Mouse (Mus musculus): ENCODE measurements around the gene 1700010B08Rik. TPM values are rescaled to one million over a fixed set of nuclear protein-coding genes. Genes with fewer than 3 reads are reported as not detected.

The 1700010B08Rik gene
- polyA plus RNA-seq, 1 experiment from 2014 or later = not detected

- 74% methylated on average over 14 of the region's 15 CpGs for WGBS
- no peak overlapping the region for H3K27ac ChIP-seq (replicated peaks)
- no peak for ATAC-seq (ENCODE audit: low FRiP score, low read depth)
Observed at GRCm38 (mm10) chr2:173724940-173725807, 6.0 kb downstream of the 1700010B08Rik start.

DNA sequence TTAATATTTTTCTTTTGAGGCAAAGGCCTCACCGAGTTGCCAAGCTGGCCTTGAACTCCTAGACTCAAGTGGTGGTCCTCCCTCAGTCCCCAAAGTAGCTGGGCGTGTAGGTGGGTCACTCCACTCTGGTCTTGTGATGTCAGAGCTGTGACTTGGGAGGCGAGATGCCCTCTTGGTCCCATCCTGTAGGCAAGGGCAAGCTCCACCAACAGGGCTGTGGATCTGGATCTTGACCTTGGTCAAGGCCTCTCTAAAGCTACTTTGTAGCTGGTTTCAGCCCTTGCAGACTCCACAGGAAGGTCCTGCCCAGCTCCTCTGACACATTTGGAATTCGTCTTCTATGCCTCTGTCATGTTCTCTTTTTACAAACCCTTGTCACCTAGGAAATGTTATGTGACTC, 6.6 kb downstream of the 1700010B08Rik start:
- no peak for ATAC-seq (ENCODE audit: low FRiP score, low read depth)
- Histone ChIP-seq H3K4me2 (replicated peaks) (no peak overlapping the region), H3K36me3 (no peaks in the 10 kb centered on the region), H3K27ac (replicated peaks) (no peak overlapping the region), H3K9ac (replicated peaks) (no peak overlapping the region), H3K4me1 (peaks cover 11% of the 10 kb centered on the region), H3K9me3 (no peaks in the 10 kb centered on the region), H3K4me3 (no peak overlapping the region), H3K27me3 (no peaks in the 10 kb centered on the region)
- WGBS = 88% methylated on average over 4 of the region's 4 CpGs

More at GRCm38 (mm10) chr2:173724940-173725807, 6.0 kb downstream of the 1700010B08Rik start:
- H3K4me2 ChIP-seq (replicated peaks) = no peak overlapping the region
- no peak overlapping the region for H3K9ac ChIP-seq (replicated peaks)
- H3K27me3 ChIP-seq = no peaks in the 10 kb centered on the region
- no peaks in the 10 kb centered on the region for H3K9me3 ChIP-seq
- peaks cover 4% of the 10 kb centered on the region for H3K4me1 ChIP-seq
- no peak overlapping the region for H3K4me3 ChIP-seq
- H3K36me3 ChIP-seq = no peaks in the 10 kb centered on the region

- Histone ChIP-seq H3K4me2 (replicated peaks) (peak overlapping the region; percentile 19), H3K27me3 (peaks cover 5% of the 10 kb centered on the region; the same call in 1 of the 2 replicates), H3K4me3 (no peak overlapping the region), H3K36me3 (no peaks in the 10 kb centered on the region), H3K4me1 (peaks cover 17% of the 10 kb centered on the region), H3K9me3 (no peaks in the 10 kb centered on the region), H3K9ac (replicated peaks) (no peak overlapping the region), H3K27ac (replicated peaks) (peak overlapping the region; percentile 46)
- peak; percentile 83 for ATAC-seq (ENCODE audit: low FRiP score, low read depth)
- 3% methylated on average over 9 of the region's 9 CpGs for WGBS
Observed at GRCm38 (mm10) chr2:173730444-173730966, 11.3 kb downstream of the 1700010B08Rik start.

GRCm38 (mm10) chr2:173734426-173734825, 15.2 kb downstream of the 1700010B08Rik start:
- 67% methylated on average over 2 of the region's 2 CpGs for WGBS
- no peak overlapping the region for H3K4me2 ChIP-seq (replicated peaks)
- peaks cover 34% of the 10 kb centered on the region for H3K4me1 ChIP-seq
- no peak overlapping the region for H3K9ac ChIP-seq (replicated peaks)
- H3K4me3 ChIP-seq = no peak overlapping the region
- no peak for ATAC-seq (ENCODE audit: low FRiP score, low read depth)
- peaks cover 5% of the 10 kb centered on the region; the same call in 1 of the 2 replicates for H3K27me3 ChIP-seq
- H3K27ac ChIP-seq (replicated peaks) = no peak overlapping the region
- H3K9me3 ChIP-seq = no peaks in the 10 kb centered on the region
- peaks cover 3% of the 10 kb centered on the region; the same call in 1 of the 2 replicates for H3K36me3 ChIP-seq

DNA sequence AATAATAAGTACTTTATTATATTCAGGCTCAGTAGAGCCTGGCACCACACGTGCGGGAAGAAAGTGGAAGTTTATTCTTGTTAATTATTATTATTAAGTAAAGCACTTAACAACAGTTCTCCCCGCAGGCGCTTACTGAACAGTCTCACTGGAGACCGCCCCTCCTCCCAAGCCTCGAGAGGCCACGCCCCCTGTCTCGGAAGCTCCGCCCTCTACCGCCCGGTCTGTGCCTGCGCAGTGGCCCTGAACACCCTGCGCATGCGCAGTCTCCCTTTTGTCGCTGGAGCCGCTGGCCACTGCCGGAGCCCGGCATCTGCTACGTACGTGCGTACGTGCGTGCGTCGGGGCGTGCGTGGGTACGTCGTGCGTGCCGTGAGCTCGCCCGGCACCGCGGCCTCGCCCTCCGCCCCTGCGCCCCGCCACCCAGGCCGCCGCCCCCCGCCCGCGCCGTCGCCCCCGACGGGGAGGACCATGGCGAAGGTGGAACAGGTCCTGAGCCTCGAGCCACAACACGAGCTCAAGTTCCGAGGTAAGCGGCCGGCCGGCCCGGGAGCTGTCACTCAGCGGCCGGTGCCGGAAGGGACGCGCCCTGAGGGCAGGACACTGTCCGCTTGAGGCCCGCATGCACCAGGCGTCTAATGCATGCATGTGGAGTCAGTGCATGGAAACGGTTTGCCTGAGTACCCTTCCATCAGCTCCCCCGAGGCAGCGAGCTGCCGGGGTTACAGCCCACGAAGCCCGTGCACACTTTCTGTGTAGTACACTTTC, 18.2 kb downstream of the 1700010B08Rik start, which contains the start of gene Vapb:
Gene Vapb (plus strand): TSS at position 290 of the 768 bp plus-strand sequence.
- Histone ChIP-seq H3K4me3 (peak within 1 kb of the TSS; percentile 75), H3K4me2 (replicated peaks) (peak within 1 kb of the TSS; percentile 69), H3K9me3 (no peaks in the 10 kb centered on the region), H3K36me3 (peaks cover 3% of the 10 kb centered on the region; the same call in 1 of the 2 replicates), H3K27ac (replicated peaks) (peak within 1 kb of the TSS; percentile 69), H3K27me3 (peaks cover 3% of the 10 kb centered on the region; the same call in 1 of the 2 replicates), H3K4me1 (peaks cover 17% of the 10 kb centered on the region), H3K9ac (replicated peaks) (peak within 1 kb of the TSS; percentile 76)
- ATAC-seq (ENCODE audit: low FRiP score, low read depth) = peak; percentile 97
- WGBS = 1% methylated on average over 70 of the region's 70 CpGs

GRCm38 (mm10) chr2:173738232-173738631, 19.0 kb downstream of the 1700010B08Rik start:
- peaks cover 17% of the 10 kb centered on the region for H3K4me1 ChIP-seq
- no peaks in the 10 kb centered on the region for H3K9me3 ChIP-seq
- 87% methylated on average over 9 of the region's 9 CpGs for WGBS
- no peak for ATAC-seq (ENCODE audit: low FRiP score, low read depth)
- H3K4me2 ChIP-seq (replicated peaks) = peak overlapping the region; percentile 69
- H3K27ac ChIP-seq (replicated peaks) = no peak overlapping the region
- H3K9ac ChIP-seq (replicated peaks) = peak overlapping the region; percentile 76
- H3K36me3 ChIP-seq = peaks cover 3% of the 10 kb centered on the region; the same call in 1 of the 2 replicates
- peak overlapping the region; percentile 75 for H3K4me3 ChIP-seq
- H3K27me3 ChIP-seq = no peaks in the 10 kb centered on the region

- Histone ChIP-seq H3K27me3 (no peaks in the 10 kb centered on the region), H3K4me2 (replicated peaks) (peak overlapping the region; percentile 14), H3K9ac (replicated peaks) (no peak overlapping the region), H3K4me3 (no peak overlapping the region), H3K36me3 (peaks cover 3% of the 10 kb centered on the region; the same call in 1 of the 2 replicates), H3K27ac (replicated peaks) (no peak overlapping the region), H3K4me1 (peaks cover 17% of the 10 kb centered on the region), H3K9me3 (no peaks in the 10 kb centered on the region)
- no peak for ATAC-seq (ENCODE audit: low FRiP score, low read depth)
- 92% methylated on average over 7 of the region's 7 CpGs for WGBS
Observed at GRCm38 (mm10) chr2:173739107-173739506, 19.9 kb downstream of the 1700010B08Rik start.

DNA sequence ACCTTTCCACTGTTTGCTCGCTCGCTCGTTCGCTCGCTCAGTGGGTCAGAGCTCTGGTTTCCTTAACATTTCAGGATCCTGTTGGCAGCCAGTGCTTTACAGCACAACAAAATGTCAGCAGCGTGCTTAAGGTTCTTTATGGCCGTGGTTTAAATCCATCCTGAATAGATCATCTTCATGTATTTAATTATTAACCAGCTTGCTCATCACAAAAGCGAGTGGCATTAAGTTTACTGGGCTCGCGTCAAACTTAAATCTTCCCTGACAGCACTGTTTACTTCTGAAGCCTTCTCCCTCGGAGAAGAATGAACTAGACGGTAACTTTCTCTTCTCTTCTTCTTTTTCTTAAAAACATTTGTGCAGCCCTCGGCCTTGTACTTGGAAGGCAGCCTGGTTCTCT, 22.9 kb downstream of the 1700010B08Rik start:
- Histone ChIP-seq H3K4me1 (peaks cover 17% of the 10 kb centered on the region), H3K4me3 (no peak overlapping the region), H3K36me3 (peaks cover 3% of the 10 kb centered on the region; the same call in 1 of the 2 replicates), H3K4me2 (replicated peaks) (no peak overlapping the region), H3K27ac (replicated peaks) (no peak overlapping the region), H3K9me3 (0 out of 2 replicates have a peak, but pooled peaks cover 4% of the 10 kb centered on the region), H3K27me3 (no peaks in the 10 kb centered on the region), H3K9ac (replicated peaks) (no peak overlapping the region)
- 89% methylated on average over 13 of the region's 13 CpGs for WGBS
- no peak for ATAC-seq (ENCODE audit: low FRiP score, low read depth)

- ATAC-seq (ENCODE audit: low FRiP score, low read depth) = no peak
- WGBS = 95% methylated on average over 9 of the region's 9 CpGs
- Histone ChIP-seq H3K9ac (replicated peaks) (no peak overlapping the region), H3K4me1 (peaks cover 17% of the 10 kb centered on the region), H3K4me2 (replicated peaks) (no peak overlapping the region), H3K4me3 (no peak overlapping the region), H3K9me3 (0 out of 2 replicates have a peak, but pooled peaks cover 5% of the 10 kb centered on the region), H3K27ac (replicated peaks) (no peak overlapping the region), H3K27me3 (no peaks in the 10 kb centered on the region), H3K36me3 (peaks cover 3% of the 10 kb centered on the region; the same call in 1 of the 2 replicates)
Observed at GRCm38 (mm10) chr2:173742744-173743143, 23.5 kb downstream of the 1700010B08Rik start.

- Histone ChIP-seq H3K27me3 (no peaks in the 10 kb centered on the region), H3K4me3 (no peak overlapping the region), H3K36me3 (no peaks in the 10 kb centered on the region), H3K4me2 (replicated peaks) (no peak overlapping the region), H3K27ac (replicated peaks) (no peak overlapping the region), H3K9me3 (0 out of 2 replicates have a peak, but pooled peaks cover 5% of the 10 kb centered on the region), H3K9ac (replicated peaks) (no peak overlapping the region), H3K4me1 (peaks cover 2% of the 10 kb centered on the region)
- no peak for ATAC-seq (ENCODE audit: low FRiP score, low read depth)
- WGBS = 91% methylated on average over 7 of the region's 7 CpGs
Observed at GRCm38 (mm10) chr2:173744070-173744815, 25.0 kb downstream of the 1700010B08Rik start.
